Mouse (Mus musculus) embryonic facial prominence, embryonic 13.5 days (tissue): ENCODE results near the gene Cyp4f16. TPM values are rescaled to one million over a fixed set of nuclear protein-coding genes. Genes with fewer than 3 reads are reported as not detected.
"Not testable (repeated sequence)": the region's sequence is repeated elsewhere in the genome, so short reads cannot be mapped to it uniquely, and the experiment has no call there.

Experiments
- ATAC-seq: fragments of 200-750 bp; cut with Nextera tagmentation; 2 replicates; pipeline ENCODE4 v1.8.0; 2017; ENCODE audit warnings: low read depth; ENCODE audit not compliant: insufficient number of reproducible peaks, insufficient read depth, low FRiP score, low TSS enrichment
- H3K27ac ChIP-seq: fragments of 300-500 bp; sonication (generic); 2 replicates; pipeline ENCODE4 v1.5.1; 2015; ENCODE audit warnings: moderate library complexity, mild to moderate bottlenecking, inconsistent platforms
- H3K27me3 ChIP-seq: fragments of 300-500 bp; sonication (generic); 2 replicates; pipeline ENCODE4 v1.6.1; 2015; ENCODE audit warnings: mild to moderate bottlenecking, inconsistent platforms
- H3K36me3 ChIP-seq: fragments of 300-500 bp; sonication (generic); 2 replicates; pipeline ENCODE4 v1.6.1; 2015; ENCODE audit warnings: mild to moderate bottlenecking, inconsistent platforms
- H3K4me1 ChIP-seq: fragments of 300-500 bp; sonication (generic); 2 replicates; pipeline ENCODE4 v1.6.1; 2015; ENCODE audit warnings: inconsistent platforms
- H3K4me2 ChIP-seq: fragments of 300-500 bp; sonication (generic); 2 replicates; pipeline ENCODE4 v1.6.1; 2015; ENCODE audit warnings: moderate library complexity, mild to moderate bottlenecking, inconsistent platforms
- H3K4me3 ChIP-seq: fragments of 300-500 bp; sonication (generic); 2 replicates; pipeline ENCODE4 v1.5.1; 2015; ENCODE audit warnings: mild to moderate bottlenecking, inconsistent platforms
- H3K9ac ChIP-seq: fragments of 300-500 bp; sonication (generic); 2 replicates; pipeline ENCODE4 v1.6.1; 2015; ENCODE audit warnings: mild to moderate bottlenecking, inconsistent platforms
- H3K9me3 ChIP-seq: fragments of 300-500 bp; sonication (generic); 2 replicates; pipeline ENCODE4 v1.6.1; 2016; ENCODE audit warnings: inconsistent platforms
- WGBS: fragments of 180-500 bp; shearing (Covaris S2); methylation state at CpG from one replicate; pipeline ENCODE4 v1.1.7; 2015; ENCODE audit warnings: mixed read lengths; 5-methylcytosine and 5-hydroxymethylcytosine counted together
- polyA plus RNA-seq: library from polyadenylated mRNA; unstranded; fragments of >200 nt; fragmentation: Nextera tagmentation; extraction: Ambion mirVana; gene quantifications from 2 replicates; pipeline ENCODE4 v1.2.1, GENCODE M21; 2015

Gene Cyp4f16
- polyA plus RNA-seq, 1 experiment from 2014 or later: 20.5 TPM

GRCm38 (mm10) chr17:32553016-32553415 lies 16.7 kb downstream of the Cyp4f16 start:
- ATAC-seq, H3K27ac ChIP-seq, H3K9ac ChIP-seq, H3K4me3 ChIP-seq, H3K27me3 ChIP-seq, H3K9me3 ChIP-seq, H3K36me3 ChIP-seq, H3K4me1 ChIP-seq, H3K4me2 ChIP-seq: not testable (repeated sequence)
- WGBS: 50% methylated on average over 1 of the region's 1 CpGs

- not testable (repeated sequence) for H3K9ac ChIP-seq, ATAC-seq, H3K4me1 ChIP-seq, H3K4me2 ChIP-seq, H3K27ac ChIP-seq, H3K27me3 ChIP-seq, H3K4me3 ChIP-seq, H3K36me3 ChIP-seq, H3K9me3 ChIP-seq
- 74% methylated on average over 9 of the region's 9 CpGs for WGBS
These were observed 18.0 kb downstream of the Cyp4f16 start for GRCm38 (mm10) chr17:32554368-32554767.

GRCm38 (mm10) chr17:32563301-32563700 lies 26.9 kb downstream of the Cyp4f16 start:
- H3K27me3 ChIP-seq, H3K27ac ChIP-seq, H3K36me3 ChIP-seq, H3K9ac ChIP-seq, H3K4me1 ChIP-seq, H3K9me3 ChIP-seq, ATAC-seq, H3K4me2 ChIP-seq, H3K4me3 ChIP-seq: not testable (repeated sequence)
- WGBS: 80% methylated on average over 2 of the region's 2 CpGs

- H3K4me2 ChIP-seq, H3K9ac ChIP-seq, H3K36me3 ChIP-seq, H3K27me3 ChIP-seq, H3K4me3 ChIP-seq, H3K27ac ChIP-seq, H3K9me3 ChIP-seq, ATAC-seq, H3K4me1 ChIP-seq: not testable (repeated sequence)
- WGBS: 82% methylated on average over 2 of the region's 2 CpGs
These were observed 36.9 kb downstream of the Cyp4f16 start for GRCm38 (mm10) chr17:32573286-32573685.

GRCm38 (mm10) chr17:32577496-32578186 lies 41.3 kb downstream of the Cyp4f16 start:
- no peaks in the 10 kb centered on the region for H3K4me1 ChIP-seq
- H3K9me3 ChIP-seq: no peaks in the 10 kb centered on the region
- H3K9ac ChIP-seq: no peak overlapping the region
- no peak overlapping the region for H3K4me3 ChIP-seq
- no peaks in the 10 kb centered on the region for H3K27me3 ChIP-seq
- H3K27ac ChIP-seq: no peak overlapping the region
- ATAC-seq: no peak
- H3K36me3 ChIP-seq: no peaks in the 10 kb centered on the region
- no peak overlapping the region for H3K4me2 ChIP-seq
- 66% methylated on average over 7 of the region's 7 CpGs for WGBS

- WGBS: 89% methylated on average over 18 of the region's 18 CpGs
- no peak overlapping the region for H3K27ac ChIP-seq
- H3K36me3 ChIP-seq: no peaks in the 10 kb centered on the region
- H3K9me3 ChIP-seq: no peaks in the 10 kb centered on the region
- H3K27me3 ChIP-seq: no peaks in the 10 kb centered on the region
- H3K9ac ChIP-seq: no peak overlapping the region
- ATAC-seq: no peak
- H3K4me2 ChIP-seq: no peak overlapping the region
- H3K4me1 ChIP-seq: no peaks in the 10 kb centered on the region
- no peak overlapping the region for H3K4me3 ChIP-seq
These were observed 60.1 kb downstream of the Cyp4f16 start for GRCm38 (mm10) chr17:32596494-32596893.

Other genes starting within 250 kb of the Cyp4f16 start
- gene Akap8, start 215.3 kb upstream of the Cyp4f16 start, polyA plus RNA-seq: 120 and 123 TPM in 2 replicates
- gene Akap8l, start 186.0 kb upstream of the Cyp4f16 start, polyA plus RNA-seq: 110 and 113 TPM in 2 replicates
- gene Wiz, start 147.1 kb upstream of the Cyp4f16 start, polyA plus RNA-seq: 25.3 and 28.7 TPM in 2 replicates
- 1.2 and 1.5 TPM in 2 replicates for gene Rasal3, start 133.0 kb upstream of the Cyp4f16 start, polyA plus RNA-seq
- 0.08 and 0.15 TPM in 2 replicates for gene Pglyrp2, start 112.4 kb upstream of the Cyp4f16 start, polyA plus RNA-seq
- gene Cyp4f39, start 83.8 kb upstream of the Cyp4f16 start, polyA plus RNA-seq: 2.0 and 3.5 TPM in 2 replicates
- 18.4 and 20.3 TPM in 2 replicates for gene Cyp4f17, start 30.5 kb upstream of the Cyp4f16 start, polyA plus RNA-seq
- not detected in 2 replicates for gene Cyp4f37, start 84.8 kb downstream of the Cyp4f16 start, polyA plus RNA-seq
- gene Cyp4f40, start 122.3 kb downstream of the Cyp4f16 start, polyA plus RNA-seq: not detected in 2 replicates
- gene Cyp4f15, start 149.1 kb downstream of the Cyp4f16 start, polyA plus RNA-seq: 0.45 and 1.1 TPM in 2 replicates